Mouse (Mus musculus): ENCODE results near the gene Dgkh.

- no peak for TF ChIP-seq ZC3H11A (IDR thresholded peaks at IDR 0.05; ENCODE audit: borderline replicate concordance, low read depth, low read length)
- no peak for TF ChIP-seq MAFK (IDR thresholded peaks at IDR 0.05; ENCODE audit: insufficient read depth, low read depth, low read length)
- TF ChIP-seq CHD2 (IDR thresholded peaks at IDR 0.05; ENCODE audit: low read depth, low read length): no peak
These were observed 38.5 kb downstream of the Dgkh start for GRCm38 (mm10) chr14:78694121-78694520.

All from ES-E14 (cell line).